Mouse (Mus musculus) spleen, adult 2 months (tissue): Measurements from ENCODE around the gene Rad51b.

Experiments
- CTCF ChIP-seq: fragments of 200-500 bp; IDR thresholded peaks from 2 replicates; pipeline ENCODE4 v1.5.1; 2011; ENCODE audit warnings: mild to moderate bottlenecking, inconsistent platforms; ENCODE audit not compliant: insufficient read depth, insufficient read length, insufficient replicate concordance; ENCODE audit errors: extremely low read depth
- POLR2A ChIP-seq: fragments of 200-500 bp; IDR thresholded peaks from 2 replicates; pipeline ENCODE4 v1.6.1; 2011; ENCODE audit warnings: low read depth, low read length, inconsistent platforms

GRCm38 (mm10) chr12:79531809-79532798 lies 235.0 kb downstream of the Rad51b start:
- TF ChIP-seq POLR2A, result no peak
- no peak for TF ChIP-seq CTCF
